Mouse (Mus musculus): ENCODE data around the gene AW822073.

AW822073 gene

DNA sequence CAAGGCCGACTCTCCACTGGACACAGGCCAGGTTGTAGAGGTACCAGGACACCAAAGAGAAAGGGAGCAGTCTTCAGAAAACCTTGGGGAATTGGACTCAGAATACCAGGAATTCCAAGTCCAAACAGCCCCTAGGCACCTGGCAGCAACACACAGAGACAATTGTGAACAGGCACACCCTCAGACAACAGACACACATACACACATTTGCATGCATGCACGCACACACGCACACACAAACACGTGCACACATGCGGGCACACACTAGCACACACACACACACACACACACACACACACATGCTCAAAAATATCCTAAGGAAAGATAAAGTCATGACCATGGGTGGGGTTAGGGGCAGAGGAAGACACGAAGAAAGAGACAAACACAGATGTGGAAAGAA is 4.0 kb downstream of the AW822073 start:
- DNase-seq: no peak

GRCm38 (mm10) chr10:58217366-58217765 is 7.4 kb downstream of the AW822073 start:
- DNase-seq: no peak

GRCm38 (mm10) chr10:58215353-58215752 is 9.4 kb downstream of the AW822073 start:
- no peak for DNase-seq

GRCm38 (mm10) chr10:58214934-58215333 is 9.8 kb downstream of the AW822073 start:
- DNase-seq: no peak

- DNase-seq: no peak
Observed at GRCm38 (mm10) chr10:58214497-58214896, 10.2 kb downstream of the AW822073 start.

GRCm38 (mm10) chr10:58212230-58212629 is 12.5 kb downstream of the AW822073 start:
- DNase-seq: no peak

DNA sequence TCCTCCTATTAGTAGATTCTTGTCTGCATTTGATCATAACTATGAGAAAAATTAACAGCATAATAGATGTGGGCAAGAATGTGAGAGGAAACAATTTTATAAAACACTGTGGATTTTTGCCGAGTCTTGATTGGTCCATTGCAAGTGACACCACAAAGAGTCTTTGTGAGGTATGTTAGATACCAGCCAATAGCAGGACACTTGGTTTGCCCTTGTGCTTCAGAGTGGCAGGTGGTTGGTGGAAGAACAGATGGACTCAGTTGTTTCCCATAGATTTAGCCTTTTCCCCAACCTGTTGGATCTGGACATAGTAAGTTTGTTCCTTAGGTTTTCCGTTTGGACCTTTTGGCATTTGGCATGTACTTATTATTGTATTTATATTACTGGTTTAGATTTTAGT is 13.5 kb downstream of the AW822073 start:
- DNase-seq: no peak

- no peak for DNase-seq
Observed at GRCm38 (mm10) chr10:58210514-58210913, 14.2 kb downstream of the AW822073 start.

- DNase-seq: no peak
Observed at GRCm38 (mm10) chr10:58209710-58210467, 14.8 kb downstream of the AW822073 start.

- no peak for DNase-seq
Observed at GRCm38 (mm10) chr10:58206639-58207404, 17.9 kb downstream of the AW822073 start.

- DNase-seq: no peak
Observed at GRCm38 (mm10) chr10:58205986-58206385, 18.7 kb downstream of the AW822073 start.

All from thymus, postnatal 14 days (tissue).